Mouse (Mus musculus) kidney, adult 2 months (tissue): ENCODE results near the gene Xpo1. TPM values are rescaled to one million over a fixed set of nuclear protein-coding genes. Genes with fewer than 3 reads are reported as not detected.
"Not testable (repeated sequence)": the region's sequence is repeated elsewhere in the genome, so short reads cannot be mapped to it uniquely, and the experiment has no call there.

Experiments
- DNase-seq: peaks from one replicate; pipeline ENCODE4 v3.0.0; 2021
- H3K27ac ChIP-seq: fragments of 200-500 bp; 2 replicates; pipeline ENCODE4 v1.5.1; 2012; ENCODE audit warnings: low read depth, low read length, control low read depth, inconsistent platforms; ENCODE audit not compliant: insufficient read depth
- H3K27me3 ChIP-seq: fragments of 200-500 bp; replicated peaks from 2 replicates; pipeline ENCODE4 v1.6.1; 2012; ENCODE audit warnings: mild to moderate bottlenecking, moderate library complexity, low read length, inconsistent platforms; ENCODE audit not compliant: control insufficient read depth, insufficient read depth
- H3K36me3 ChIP-seq: fragments of 200-500 bp; 2 replicates; pipeline ENCODE4 v1.6.1; 2012; ENCODE audit warnings: mild to moderate bottlenecking, moderate library complexity, low read length, inconsistent platforms; ENCODE audit not compliant: control insufficient read depth, insufficient read depth
- H3K4me1 ChIP-seq: fragments of 200-500 bp; 2 replicates; pipeline ENCODE4 v1.6.1; 2011; ENCODE audit warnings: low read length; ENCODE audit not compliant: control insufficient read depth, insufficient read depth
- H3K4me3 ChIP-seq: fragments of 200-500 bp; 2 replicates; pipeline ENCODE4 v1.5.1; 2011; ENCODE audit warnings: mild to moderate bottlenecking, low read depth, low read length, control low read depth; ENCODE audit not compliant: insufficient read depth
- CTCF ChIP-seq: fragments of 200-500 bp; conservative IDR thresholded peaks from 2 replicates; pipeline ENCODE4 v1.5.1; 2011; ENCODE audit warnings: low read depth, mild to moderate bottlenecking, control low read depth, low read length, moderate library complexity, mixed read lengths; ENCODE audit not compliant: insufficient read depth, insufficient read length
- POLR2A ChIP-seq: fragments of 200-500 bp; IDR thresholded peaks from one replicate; pipeline ENCODE4 v1.6.1; 2011; ENCODE audit warnings: low read depth, low read length, control low read depth
- WGBS: fragments of 180-500 bp; shearing (Covaris S2); methylation state at CpG from one replicate; pipeline ENCODE4 v1.1.7; 2018; 5-methylcytosine and 5-hydroxymethylcytosine counted together
- polyA plus RNA-seq: library from polyadenylated mRNA; depleted of rRNA; stranded (reverse); fragments of >200 nt; gene quantifications from 2 replicates; pipeline ENCODE4 v1.2.3, GENCODE M21; 2012

Gene Xpo1
- polyA plus RNA-seq, 1 experiment: 5.3 TPM

GRCm38 (mm10) chr11:23298301-23298700 is 42.5 kb downstream of the Xpo1 start:
- no peaks in the 10 kb centered on the region for H3K27me3 ChIP-seq
- H3K4me3 ChIP-seq: no peak overlapping the region
- 96% methylated on average over 2 of the region's 2 CpGs for WGBS
- no peaks in the 10 kb centered on the region for H3K4me1 ChIP-seq
- H3K27ac ChIP-seq: no peak overlapping the region
- DNase-seq: no peak
- H3K36me3 ChIP-seq: peaks cover 14% of the 10 kb centered on the region
- no peak for TF ChIP-seq CTCF
- TF ChIP-seq POLR2A: no peak

GRCm38 (mm10) chr11:23299910-23300309 is 44.1 kb downstream of the Xpo1 start:
- WGBS: 96% methylated on average over 1 of the region's 1 CpGs

GRCm38 (mm10) chr11:23303126-23303525 is 47.3 kb downstream of the Xpo1 start:
- TF ChIP-seq POLR2A (no peak), CTCF (no peak)
- WGBS: 78% methylated on average over 1 of the region's 1 CpGs
- H3K36me3 ChIP-seq: 0 out of 2 replicates have a peak, but pooled peaks cover 2% of the 10 kb centered on the region

More at GRCm38 (mm10) chr11:23299910-23300309, 44.1 kb downstream of the Xpo1 start:
- no peak for TF ChIP-seq CTCF
- TF ChIP-seq POLR2A: no peak
- Histone ChIP-seq H3K4me1 (no peaks in the 10 kb centered on the region), H3K36me3 (peaks cover 8% of the 10 kb centered on the region), H3K4me3 (no peak overlapping the region), H3K27ac (no peak overlapping the region), H3K27me3 (no peaks in the 10 kb centered on the region)
- no peak for DNase-seq

GRCm38 (mm10) chr11:23305101-23305672 is 49.3 kb downstream of the Xpo1 start:
- peak overlapping the region; percentile 88 for H3K4me3 ChIP-seq

More at GRCm38 (mm10) chr11:23303126-23303525, 47.3 kb downstream of the Xpo1 start:
- Histone ChIP-seq H3K4me1 (peaks cover 2% of the 10 kb centered on the region; the same call in 1 of the 2 replicates), H3K27me3 (no peaks in the 10 kb centered on the region), H3K4me3 (no peak overlapping the region), H3K27ac (no peak overlapping the region)
- DNase-seq: peak; percentile 64

GRCm38 (mm10) chr11:23305673-23306608 is 50.1 kb downstream of the Xpo1 start:
- H3K4me1 ChIP-seq: peaks cover 11% of the 10 kb centered on the region; the same call in 1 of the 2 replicates
- no peaks in the 10 kb centered on the region for H3K36me3 ChIP-seq
- under 1% methylated on average over 83 of the region's 98 CpGs for WGBS
- peak; percentile 98 for DNase-seq
- H3K4me3 ChIP-seq: peak overlapping the region; percentile 99
- peak overlapping the region; percentile 91 for H3K27ac ChIP-seq
- no peaks in the 10 kb centered on the region for H3K27me3 ChIP-seq
- TF ChIP-seq CTCF: no peak
- peak; percentile 12 for TF ChIP-seq POLR2A

More at GRCm38 (mm10) chr11:23305101-23305672, 49.3 kb downstream of the Xpo1 start:
- peaks cover 11% of the 10 kb centered on the region; the same call in 1 of the 2 replicates for H3K4me1 ChIP-seq
- H3K27me3 ChIP-seq, H3K36me3 ChIP-seq, DNase-seq: not testable (repeated sequence)
- H3K27ac ChIP-seq: peak overlapping the region; percentile 91
- 34% methylated on average over 10 of the region's 10 CpGs for WGBS

- peak; percentile 83 for DNase-seq
- H3K27me3 ChIP-seq: no peaks in the 10 kb centered on the region
- H3K4me1 ChIP-seq: peaks cover 16% of the 10 kb centered on the region; the same call in 1 of the 2 replicates
- peak within 1 kb of the TSS; percentile 91 for H3K27ac ChIP-seq
- under 1% methylated on average over 50 of the region's 80 CpGs for WGBS
- H3K4me3 ChIP-seq: peak within 1 kb of the TSS; percentile 99
- TF ChIP-seq CTCF (no peak), POLR2A (no peak)
- H3K36me3 ChIP-seq: no peaks in the 10 kb centered on the region
Observed at GRCm38 (mm10) chr11:23306764-23307565, 51.1 kb downstream of the Xpo1 start, which contains the start of gene Usp34. Gene Usp34 (plus strand): TSS chr11:23306895.

GRCm38 (mm10) chr11:23307566-23307920 is 51.7 kb downstream of the Xpo1 start:
- DNase-seq: no peak
- Histone ChIP-seq H3K4me1 (peaks cover 20% of the 10 kb centered on the region; the same call in 1 of the 2 replicates), H3K4me3 (peak overlapping the region; percentile 99), H3K27me3 (no peaks in the 10 kb centered on the region), H3K36me3 (no peaks in the 10 kb centered on the region), H3K27ac (peak overlapping the region; percentile 62)
- WGBS: 2% methylated on average over 6 of the region's 6 CpGs
- no peak for TF ChIP-seq CTCF
- no peak for TF ChIP-seq POLR2A
